Mouse (Mus musculus): Measurements from ENCODE around the gene Dnm3. TPM values are rescaled to one million over a fixed set of nuclear protein-coding genes. Genes with fewer than 3 reads are reported as not detected.
"Not testable (repeated sequence)": the region's sequence is repeated elsewhere in the genome, so short reads cannot be mapped to it uniquely, and the experiment has no call there.

Dnm3 gene
- polyA plus RNA-seq, 1 experiment from 2014 or later: 1.6 TPM

GRCm38 (mm10) chr1:162373068-162373467 lies 104.8 kb downstream of the Dnm3 start:
- WGBS: 78% methylated on average over 1 of the region's 1 CpGs
- not testable (repeated sequence) for H3K27ac ChIP-seq (replicated peaks in 1 of 2; ENCODE audit: control insufficient read depth in 1 of 2, insufficient read depth in 1 of 2, low read depth in 2 of 2, low read length in 2 of 2)

GRCm38 (mm10) chr1:162369726-162370125 lies 108.1 kb downstream of the Dnm3 start:
- H3K4me1 ChIP-seq (ENCODE audit: control insufficient read depth in 2 of 2, insufficient read depth in 2 of 2, low read length in 2 of 2): peaks cover 0 to 2% of the 10 kb centered on the region in 2 experiments; a peak in 1 of 4 replicates
- H3K4me2 ChIP-seq (ENCODE audit: low read length): no peak overlapping the region
- H3K27ac ChIP-seq (replicated peaks in 1 of 2; ENCODE audit: control insufficient read depth in 1 of 2, insufficient read depth in 1 of 2, low read depth in 2 of 2, low read length in 2 of 2): no peak overlapping the region
- no peaks in the 10 kb centered on the region for H3K36me3 ChIP-seq (ENCODE audit: control insufficient read depth, insufficient read depth, low read length)
- H3K27me3 ChIP-seq (ENCODE audit: control insufficient read depth, insufficient read depth, low read length): no peaks in the 10 kb centered on the region
- H3K4me3 ChIP-seq (ENCODE audit: control insufficient read depth in 1 of 2, insufficient read depth in 1 of 2, low read depth in 1 of 2, low read length in 2 of 2): no peak overlapping the region
- no peak overlapping the region for H3K9ac ChIP-seq (ENCODE audit: low read length)
- no peaks in the 10 kb centered on the region for H3K9me3 ChIP-seq (ENCODE audit: control insufficient read depth, low read length)
- ATAC-seq (ENCODE audit: insufficient number of reproducible peaks, insufficient read depth, low FRiP score, low read depth): no peak
- 47% methylated on average over 4 of the region's 4 CpGs for WGBS

More at GRCm38 (mm10) chr1:162373068-162373467, 104.8 kb downstream of the Dnm3 start:
- not testable (repeated sequence) for H3K36me3 ChIP-seq (ENCODE audit: control insufficient read depth, insufficient read depth, low read length); H3K4me1 ChIP-seq (ENCODE audit: control insufficient read depth in 2 of 2, insufficient read depth in 2 of 2, low read length in 2 of 2); H3K4me3 ChIP-seq (ENCODE audit: control insufficient read depth in 1 of 2, insufficient read depth in 1 of 2, low read depth in 1 of 2, low read length in 2 of 2); H3K4me2 ChIP-seq (ENCODE audit: low read length); ATAC-seq (ENCODE audit: insufficient number of reproducible peaks, insufficient read depth, low FRiP score, low read depth); H3K27me3 ChIP-seq (ENCODE audit: control insufficient read depth, insufficient read depth, low read length); H3K9me3 ChIP-seq (ENCODE audit: control insufficient read depth, low read length); H3K9ac ChIP-seq (ENCODE audit: low read length)

- Histone ChIP-seq H3K4me3 (ENCODE audit: control insufficient read depth in 1 of 2, insufficient read depth in 1 of 2, low read depth in 1 of 2, low read length in 2 of 2) (no peak overlapping the region), H3K27me3 (ENCODE audit: control insufficient read depth, insufficient read depth, low read length) (no peaks in the 10 kb centered on the region), H3K9me3 (ENCODE audit: control insufficient read depth, low read length) (no peaks in the 10 kb centered on the region), H3K4me2 (ENCODE audit: low read length) (peak overlapping the region; percentile 34; the same call in 1 of the 2 replicates), H3K27ac (replicated peaks in 1 of 2; ENCODE audit: control insufficient read depth in 1 of 2, insufficient read depth in 1 of 2, low read depth in 2 of 2, low read length in 2 of 2) (no peak overlapping the region), H3K4me1 (ENCODE audit: control insufficient read depth in 2 of 2, insufficient read depth in 2 of 2, low read length in 2 of 2) (peaks cover 0 to 12% of the 10 kb centered on the region in 2 experiments; a peak in 3 of 4 replicates), H3K36me3 (ENCODE audit: control insufficient read depth, insufficient read depth, low read length) (no peaks in the 10 kb centered on the region), H3K9ac (ENCODE audit: low read length) (no peak overlapping the region)
- 35% methylated on average over 5 of the region's 5 CpGs for whole genome bisulfite sequencing
- ATAC-seq (ENCODE audit: insufficient number of reproducible peaks, insufficient read depth, low FRiP score, low read depth): no peak
Measured at GRCm38 (mm10) chr1:162361978-162362377, 115.9 kb downstream of the Dnm3 start.

GRCm38 (mm10) chr1:162359270-162359669 lies 118.6 kb downstream of the Dnm3 start:
- Histone ChIP-seq H3K9ac (ENCODE audit: low read length) (no peak overlapping the region), H3K27me3 (ENCODE audit: control insufficient read depth, insufficient read depth, low read length) (no peaks in the 10 kb centered on the region), H3K36me3 (ENCODE audit: control insufficient read depth, insufficient read depth, low read length) (no peaks in the 10 kb centered on the region), H3K9me3 (ENCODE audit: control insufficient read depth, low read length) (no peaks in the 10 kb centered on the region), H3K4me2 (ENCODE audit: low read length) (no peak overlapping the region), H3K27ac (replicated peaks in 1 of 2; ENCODE audit: control insufficient read depth in 1 of 2, insufficient read depth in 1 of 2, low read depth in 2 of 2, low read length in 2 of 2) (no peak overlapping the region), H3K4me1 (ENCODE audit: control insufficient read depth in 2 of 2, insufficient read depth in 2 of 2, low read length in 2 of 2) (peaks cover 0 to 12% of the 10 kb centered on the region in 2 experiments; a peak in 3 of 4 replicates), H3K4me3 (ENCODE audit: control insufficient read depth in 1 of 2, insufficient read depth in 1 of 2, low read depth in 1 of 2, low read length in 2 of 2) (no peak overlapping the region)
- no peak for ATAC-seq (ENCODE audit: insufficient number of reproducible peaks, insufficient read depth, low FRiP score, low read depth)
- WGBS: 48% methylated on average over 8 of the region's 8 CpGs

- Histone ChIP-seq H3K9ac (ENCODE audit: low read length) (no peak overlapping the region), H3K27ac (replicated peaks in 1 of 2; ENCODE audit: control insufficient read depth in 1 of 2, insufficient read depth in 1 of 2, low read depth in 2 of 2, low read length in 2 of 2) (no peak overlapping the region), H3K9me3 (ENCODE audit: control insufficient read depth, low read length) (no peaks in the 10 kb centered on the region), H3K4me2 (ENCODE audit: low read length) (no peak overlapping the region), H3K4me3 (ENCODE audit: control insufficient read depth in 1 of 2, insufficient read depth in 1 of 2, low read depth in 1 of 2, low read length in 2 of 2) (no peak overlapping the region), H3K36me3 (ENCODE audit: control insufficient read depth, insufficient read depth, low read length) (no peaks in the 10 kb centered on the region), H3K4me1 (ENCODE audit: control insufficient read depth in 2 of 2, insufficient read depth in 2 of 2, low read length in 2 of 2) (peaks cover 0 to 12% of the 10 kb centered on the region in 2 experiments; a peak in 3 of 4 replicates), H3K27me3 (ENCODE audit: control insufficient read depth, insufficient read depth, low read length) (no peaks in the 10 kb centered on the region)
- no peak for ATAC-seq (ENCODE audit: insufficient number of reproducible peaks, insufficient read depth, low FRiP score, low read depth)
- WGBS: 28% methylated on average over 8 of the region's 8 CpGs
Measured at GRCm38 (mm10) chr1:162358036-162358435, 119.8 kb downstream of the Dnm3 start.

GRCm38 (mm10) chr1:162356481-162356880 lies 121.4 kb downstream of the Dnm3 start:
- Histone ChIP-seq H3K4me3 (ENCODE audit: control insufficient read depth in 1 of 2, insufficient read depth in 1 of 2, low read depth in 1 of 2, low read length in 2 of 2) (no peak overlapping the region), H3K27me3 (ENCODE audit: control insufficient read depth, insufficient read depth, low read length) (no peaks in the 10 kb centered on the region), H3K4me1 (ENCODE audit: control insufficient read depth in 2 of 2, insufficient read depth in 2 of 2, low read length in 2 of 2) (peaks cover 0 to 3% of the 10 kb centered on the region in 2 experiments; a peak in 1 of 4 replicates), H3K9me3 (ENCODE audit: control insufficient read depth, low read length) (no peaks in the 10 kb centered on the region), H3K9ac (ENCODE audit: low read length) (no peak overlapping the region), H3K36me3 (ENCODE audit: control insufficient read depth, insufficient read depth, low read length) (no peaks in the 10 kb centered on the region), H3K27ac (replicated peaks in 1 of 2; ENCODE audit: control insufficient read depth in 1 of 2, insufficient read depth in 1 of 2, low read depth in 2 of 2, low read length in 2 of 2) (no peak overlapping the region), H3K4me2 (ENCODE audit: low read length) (no peak overlapping the region)
- 55% methylated on average over 5 of the region's 5 CpGs for WGBS
- ATAC-seq (ENCODE audit: insufficient number of reproducible peaks, insufficient read depth, low FRiP score, low read depth): no peak

- H3K27me3 ChIP-seq (ENCODE audit: control insufficient read depth, insufficient read depth, low read length): no peaks in the 10 kb centered on the region
- H3K27ac ChIP-seq (replicated peaks in 1 of 2; ENCODE audit: control insufficient read depth in 1 of 2, insufficient read depth in 1 of 2, low read depth in 2 of 2, low read length in 2 of 2): no peak overlapping the region
- H3K9ac ChIP-seq (ENCODE audit: low read length): no peak overlapping the region
- H3K4me3 ChIP-seq (ENCODE audit: control insufficient read depth in 1 of 2, insufficient read depth in 1 of 2, low read depth in 1 of 2, low read length in 2 of 2): no peak overlapping the region
- ATAC-seq (ENCODE audit: insufficient number of reproducible peaks, insufficient read depth, low FRiP score, low read depth): no peak
- WGBS: 73% methylated on average over 4 of the region's 4 CpGs
- H3K36me3 ChIP-seq (ENCODE audit: control insufficient read depth, insufficient read depth, low read length): no peaks in the 10 kb centered on the region
- H3K4me1 ChIP-seq (ENCODE audit: control insufficient read depth in 2 of 2, insufficient read depth in 2 of 2, low read length in 2 of 2): peaks cover 0 to 3% of the 10 kb centered on the region in 2 experiments; a peak in 1 of 4 replicates
- no peak overlapping the region for H3K4me2 ChIP-seq (ENCODE audit: low read length)
- no peaks in the 10 kb centered on the region for H3K9me3 ChIP-seq (ENCODE audit: control insufficient read depth, low read length)
Measured at GRCm38 (mm10) chr1:162354780-162355179, 123.1 kb downstream of the Dnm3 start.

- no peaks in the 10 kb centered on the region for H3K4me1 ChIP-seq (ENCODE audit: control insufficient read depth in 2 of 2, insufficient read depth in 2 of 2, low read length in 2 of 2)
- H3K4me2 ChIP-seq (ENCODE audit: low read length): no peak overlapping the region
- H3K27me3 ChIP-seq (ENCODE audit: control insufficient read depth, insufficient read depth, low read length): no peaks in the 10 kb centered on the region
- no peaks in the 10 kb centered on the region for H3K36me3 ChIP-seq (ENCODE audit: control insufficient read depth, insufficient read depth, low read length)
- H3K9me3 ChIP-seq (ENCODE audit: control insufficient read depth, low read length): no peaks in the 10 kb centered on the region
- no peak overlapping the region for H3K9ac ChIP-seq (ENCODE audit: low read length)
- no peak for ATAC-seq (ENCODE audit: insufficient number of reproducible peaks, insufficient read depth, low FRiP score, low read depth)
- no peak overlapping the region for H3K27ac ChIP-seq (replicated peaks in 1 of 2; ENCODE audit: control insufficient read depth in 1 of 2, insufficient read depth in 1 of 2, low read depth in 2 of 2, low read length in 2 of 2)
- 78% methylated on average over 4 of the region's 4 CpGs for WGBS
- no peak overlapping the region for H3K4me3 ChIP-seq (ENCODE audit: control insufficient read depth in 1 of 2, insufficient read depth in 1 of 2, low read depth in 1 of 2, low read length in 2 of 2)
Measured at GRCm38 (mm10) chr1:162353831-162354230, 124.0 kb downstream of the Dnm3 start.
